In the genomic region with DNA sequence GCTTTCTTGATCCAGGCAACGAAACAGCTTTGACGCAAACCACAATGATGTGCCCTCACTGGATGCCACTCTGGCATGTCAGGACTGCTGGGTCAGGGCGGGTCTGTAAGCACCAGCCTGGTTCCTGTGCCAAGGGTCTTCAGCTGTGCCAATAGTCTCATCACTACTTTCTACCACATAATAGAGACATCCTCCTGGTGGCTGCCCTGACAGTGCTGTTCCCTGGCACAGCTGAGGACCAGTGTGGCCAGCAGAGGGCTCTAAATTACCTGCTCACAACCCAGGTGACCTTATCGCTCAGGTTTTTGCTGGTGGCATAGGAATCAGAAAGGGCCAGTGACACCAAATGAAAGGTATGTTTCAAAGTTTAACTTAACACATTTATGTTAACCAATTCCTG, we compare ENCODE assay signal across 9 mouse cellular contexts. TPM values are rescaled to one million over a fixed set of nuclear protein-coding genes. Genes with fewer than 3 reads are reported as not detected.
DNase-seq lines count a peak whose midpoint lies in the region; ATAC-seq and TF ChIP-seq lines count a peak whose summit lies in the region.
"Had no signal": no experiment of that assay in that cellular context is flagged by ENCODE, and none has a peak within 500 bp of the region (broad histone marks: within the 10 kb centered on the region; RNA-seq: fewer than 3 reads in every experiment).

No protein-coding gene starts in this region.

- dilution Hi-C loops in CH12.LX (cut with MboI; ENCODE audit: extremely low pct_ligation_motif_present, extremely low pct_unique_long_range_greater_than_20kb, low sequenced_read_pairs): no loop called here

- TF ChIP-seq EP300 in CH12.LX (IDR thresholded peaks at IDR 0.05; ENCODE audit: low read length): no peak

- peak; percentile 61 for TF ChIP-seq RAD21 in CH12.LX (IDR thresholded peaks at IDR 0.05; ENCODE audit: low read depth, low read length)

- in situ Hi-C loops in CH12.LX (cut with MboI; ENCODE audit: low pct_ligation_motif_present, low pct_unique_long_range_greater_than_20kb, low sequenced_read_pairs): no loop called here

- DNase-seq in embryonic facial prominence, embryonic 14.5 days (ENCODE audit: low spot score): peak; percentile 6
- no peak for DNase-seq in embryonic facial prominence, embryonic 10.5 days (ENCODE audit: low spot score)
- peak; percentile 17 for DNase-seq in CH12.LX (ENCODE audit: extremely low read depth)
- DNase-seq in induced T-regulatory cell, adult 2 months (ENCODE audit: low read depth): peak; percentile 61
- peak; percentile 67 for DNase-seq in lung, postnatal 36 days
- DNase-seq in right cerebral cortex, postnatal 25 days: no peak
- no peak for DNase-seq in midbrain, embryonic 11.5 days (ENCODE audit: low spot score, missing footprints)

- no peak overlapping the region for H3K4me2 ChIP-seq in embryonic facial prominence, embryonic 14.5 days (ENCODE audit: low read depth, low read length)
- H3K4me2 ChIP-seq in CH12.LX (ENCODE audit: insufficient read depth, low read depth, poor library complexity, severe bottlenecking): no peak overlapping the region
- H3K4me2 ChIP-seq in midbrain, embryonic 11.5 days: no peak overlapping the region
- H3K4me2 ChIP-seq: heart, embryonic 15.5 days had no signal

- H3K36me3 ChIP-seq in embryonic facial prominence, embryonic 14.5 days (ENCODE audit: control insufficient read depth, insufficient read depth, low read length): no peaks in the 10 kb centered on the region
- no peaks in the 10 kb centered on the region for H3K36me3 ChIP-seq in embryonic facial prominence, embryonic 10.5 days (replicated peaks)
- no peaks in the 10 kb centered on the region for H3K36me3 ChIP-seq in CH12.LX (replicated peaks in 1 of 2; ENCODE audit: control insufficient read depth in 1 of 2, insufficient read depth in 1 of 2, low read length in 1 of 2)
- no peaks in the 10 kb centered on the region for H3K36me3 ChIP-seq in midbrain, embryonic 11.5 days (ENCODE audit: control insufficient read depth, insufficient read depth, low read length)
- H3K36me3 ChIP-seq: heart, embryonic 15.5 days had no signal

- no peak for TF ChIP-seq POLR2A in CH12.LX (IDR thresholded peaks at IDR 0.05; ENCODE audit: low read depth, low read length)

- no peak for ATAC-seq in embryonic facial prominence, embryonic 14.5 days (ENCODE audit: low read depth)
- no peak for ATAC-seq in megakaryocyte, adult 5-6 weeks (ENCODE audit: poor library complexity, severe bottlenecking)
- no peak for ATAC-seq in midbrain, embryonic 11.5 days (ENCODE audit: low FRiP score)

- no peaks in the 10 kb centered on the region for H3K79me2 ChIP-seq in CH12.LX (replicated peaks; ENCODE audit: control insufficient read depth, extremely low read depth, insufficient read depth, poor library complexity, severe bottlenecking)

- peak; percentile 38 to 79; a peak in 3 of 4 replicates for TF ChIP-seq CTCF in CH12.LX (conservative IDR thresholded peaks at IDR 0.05 in 1 of 2, IDR thresholded peaks at IDR 0.05 in 1 of 2; ENCODE audit: low read depth in 2 of 2, low read length in 2 of 2)

- no peak overlapping the region for H3K4me3 ChIP-seq in embryonic facial prominence, embryonic 14.5 days (ENCODE audit: low read depth, low read length)
- no peak overlapping the region for H3K4me3 ChIP-seq in embryonic facial prominence, embryonic 10.5 days
- no peak overlapping the region for H3K4me3 ChIP-seq in CH12.LX (replicated peaks in 1 of 3; ENCODE audit: low read depth in 2 of 3, low read length in 2 of 3, poor library complexity in 1 of 3)
- no peak overlapping the region for H3K4me3 ChIP-seq in midbrain, embryonic 11.5 days (ENCODE audit: low read depth, low read length)
- H3K4me3 ChIP-seq: heart, embryonic 15.5 days had no signal

- no peaks in the 10 kb centered on the region for H3K9me3 ChIP-seq in embryonic facial prominence, embryonic 14.5 days (ENCODE audit: control insufficient read depth, low read length)
- H3K9me3 ChIP-seq in embryonic facial prominence, embryonic 10.5 days: no peaks in the 10 kb centered on the region
- H3K9me3 ChIP-seq in CH12.LX (replicated peaks; ENCODE audit: low read length): no peaks in the 10 kb centered on the region
- no peaks in the 10 kb centered on the region for H3K9me3 ChIP-seq in midbrain, embryonic 11.5 days (ENCODE audit: control insufficient read depth, low read length)
- H3K9me3 ChIP-seq: heart, embryonic 15.5 days had no signal

- no peaks in the 10 kb centered on the region for H3K4me1 ChIP-seq in embryonic facial prominence, embryonic 14.5 days (ENCODE audit: control insufficient read depth, insufficient read depth, low read length)
- no peaks in the 10 kb centered on the region for H3K4me1 ChIP-seq in embryonic facial prominence, embryonic 10.5 days
- H3K4me1 ChIP-seq in CH12.LX (ENCODE audit: control insufficient read depth in 1 of 2, insufficient read depth in 2 of 2): peaks cover 0 to 6% of the 10 kb centered on the region in 2 experiments; a peak in 1 of 4 replicates
- no peaks in the 10 kb centered on the region for H3K4me1 ChIP-seq in midbrain, embryonic 11.5 days (ENCODE audit: control insufficient read depth, insufficient read depth, low read length)

- 48% methylated on average over 4 of the region's 4 CpGs for WGBS in embryonic facial prominence, embryonic 14.5 days
- WGBS in embryonic facial prominence, embryonic 10.5 days: 49% methylated on average over 4 of the region's 4 CpGs
- WGBS in midbrain, embryonic 11.5 days: 51% methylated on average over 4 of the region's 4 CpGs

- no peak overlapping the region for H3K27ac ChIP-seq in embryonic facial prominence, embryonic 14.5 days (replicated peaks; ENCODE audit: low read depth, low read length)
- H3K27ac ChIP-seq in embryonic facial prominence, embryonic 10.5 days (replicated peaks): no peak overlapping the region
- no peak overlapping the region for H3K27ac ChIP-seq in CH12.LX (ENCODE audit: insufficient read depth, low read depth)
- H3K27ac ChIP-seq in midbrain, embryonic 11.5 days (ENCODE audit: low read depth, low read length): no peak overlapping the region
- H3K27ac ChIP-seq: heart, embryonic 15.5 days had no signal

- H3K27me3 ChIP-seq in embryonic facial prominence, embryonic 14.5 days (replicated peaks; ENCODE audit: control insufficient read depth, insufficient read depth, low read length): no peaks in the 10 kb centered on the region
- H3K27me3 ChIP-seq in embryonic facial prominence, embryonic 10.5 days (replicated peaks; ENCODE audit: low read depth, poor library complexity, severe bottlenecking): peaks cover 25% of the 10 kb centered on the region
- peaks cover 15% of the 10 kb centered on the region for H3K27me3 ChIP-seq in CH12.LX (replicated peaks)
- H3K27me3 ChIP-seq in midbrain, embryonic 11.5 days (ENCODE audit: control insufficient read depth, insufficient read depth, low read length): no peaks in the 10 kb centered on the region

- no peak overlapping the region for H3K9ac ChIP-seq in embryonic facial prominence, embryonic 14.5 days (ENCODE audit: low read depth, low read length)
- H3K9ac ChIP-seq in CH12.LX (ENCODE audit: insufficient read depth, low read depth): no peak overlapping the region
- no peak overlapping the region for H3K9ac ChIP-seq in midbrain, embryonic 11.5 days (ENCODE audit: low read length)
- H3K9ac ChIP-seq: heart, embryonic 15.5 days had no signal

RNA-seq across cellular contexts. Expression of a gene that starts 1.2 kb away (rescaled TPM):
- polyA plus RNA-seq in embryonic facial prominence, embryonic 14.5 days (2014; fragmentation: Nextera tagmentation; extraction: Ambion mirVana): 40.6 and 43.3 TPM in 2 replicates
- 26.4 and 28.6 TPM in 2 replicates for polyA plus RNA-seq in embryonic facial prominence, embryonic 10.5 days (2016; fragmentation: Nextera tagmentation; extraction: Ambion mirVana)
- 28.1 and 31.0 TPM in 2 replicates for total RNA-seq in CH12.LX (2012; rRNA removed)
- 27.3 and 28.1 TPM in 2 replicates for total RNA-seq in CH12.LX (2014; rRNA removed)
- polyA plus RNA-seq in CH12.LX (2012; ENCODE audit: insufficient read length, low read depth): 18.1 and 18.9 TPM in 2 replicates
- total RNA-seq in megakaryocyte, adult 5-6 weeks (2015): 29.5 and 46.1 TPM in 2 replicates
- 22.8 and 25.0 TPM in 2 replicates for total RNA-seq in megakaryocyte, adult 5-6 weeks (2017)
- polyA plus RNA-seq in midbrain, embryonic 11.5 days (2014; fragmentation: Nextera tagmentation; extraction: Ambion mirVana): 28.2 and 31.0 TPM in 2 replicates

RNA-seq across cellular contexts. Expression of a gene that starts 9.0 kb away (rescaled TPM):
- 16.2 and 20.0 TPM in 2 replicates for polyA plus RNA-seq in embryonic facial prominence, embryonic 14.5 days (2014; fragmentation: Nextera tagmentation; extraction: Ambion mirVana)
- polyA plus RNA-seq in embryonic facial prominence, embryonic 10.5 days (2016; fragmentation: Nextera tagmentation; extraction: Ambion mirVana): 16.7 and 17.4 TPM in 2 replicates
- total RNA-seq in CH12.LX (2012; rRNA removed): 8.0 and 8.2 TPM in 2 replicates
- 6.3 and 7.3 TPM in 2 replicates for total RNA-seq in CH12.LX (2014; rRNA removed)
- 5.2 and 5.8 TPM in 2 replicates for polyA plus RNA-seq in CH12.LX (2012; ENCODE audit: insufficient read length, low read depth)
- total RNA-seq in megakaryocyte, adult 5-6 weeks (2015): 3.7 and 4.0 TPM in 2 replicates
- 8.4 and 13.0 TPM in 2 replicates for total RNA-seq in megakaryocyte, adult 5-6 weeks (2017)
- polyA plus RNA-seq in midbrain, embryonic 11.5 days (2014; fragmentation: Nextera tagmentation; extraction: Ambion mirVana): 18.8 and 21.5 TPM in 2 replicates

RNA-seq across cellular contexts. Expression of a gene that starts 24.7 kb away (rescaled TPM):
- polyA plus RNA-seq in embryonic facial prominence, embryonic 14.5 days (2014; fragmentation: Nextera tagmentation; extraction: Ambion mirVana): 0.22 and 0.51 TPM in 2 replicates
- polyA plus RNA-seq in embryonic facial prominence, embryonic 10.5 days (2016; fragmentation: Nextera tagmentation; extraction: Ambion mirVana): 0.49 and 1.2 TPM in 2 replicates
- total RNA-seq in CH12.LX (2012; rRNA removed) (5.5 and 9.8 TPM in 2 replicates), CH12.LX (2014; rRNA removed) (5.0 and 5.4 TPM in 2 replicates)
- polyA plus RNA-seq in CH12.LX (2012; ENCODE audit: insufficient read length, low read depth): 5.1 and 6.3 TPM in 2 replicates
- total RNA-seq in megakaryocyte, adult 5-6 weeks (2015): not detected in 2 replicates
- total RNA-seq in megakaryocyte, adult 5-6 weeks (2017): not detected in 2 replicates
- 0.08 TPM in 1 of 2 replicates, not detected in the other for polyA plus RNA-seq in midbrain, embryonic 11.5 days (2014; fragmentation: Nextera tagmentation; extraction: Ambion mirVana)

RNA-seq across cellular contexts. Expression of a gene that starts 37.0 kb away (rescaled TPM):
- not detected in 2 replicates for polyA plus RNA-seq in embryonic facial prominence, embryonic 14.5 days (2014; fragmentation: Nextera tagmentation; extraction: Ambion mirVana)
- polyA plus RNA-seq in embryonic facial prominence, embryonic 10.5 days (2016; fragmentation: Nextera tagmentation; extraction: Ambion mirVana): not detected in 2 replicates
- 0.08 and 0.30 TPM in 2 replicates for total RNA-seq in CH12.LX (2012; rRNA removed)
- total RNA-seq in CH12.LX (2014; rRNA removed): 0.22 and 0.40 TPM in 2 replicates
- 0.15 and 0.23 TPM in 2 replicates for polyA plus RNA-seq in CH12.LX (2012; ENCODE audit: insufficient read length, low read depth)
- not detected in 2 replicates for total RNA-seq in megakaryocyte, adult 5-6 weeks (2015)
- 0.33 TPM in 1 of 2 replicates, not detected in the other for total RNA-seq in megakaryocyte, adult 5-6 weeks (2017)
- polyA plus RNA-seq in midbrain, embryonic 11.5 days (2014; fragmentation: Nextera tagmentation; extraction: Ambion mirVana): not detected in 2 replicates
- polyA plus RNA-seq: heart, embryonic 15.5 days had no signal

RNA-seq across cellular contexts. Expression of a gene that starts 45.0 kb away (rescaled TPM):
- polyA plus RNA-seq in embryonic facial prominence, embryonic 14.5 days (2014; fragmentation: Nextera tagmentation; extraction: Ambion mirVana): 47.5 and 48.0 TPM in 2 replicates
- polyA plus RNA-seq in embryonic facial prominence, embryonic 10.5 days (2016; fragmentation: Nextera tagmentation; extraction: Ambion mirVana): 71.8 and 81.8 TPM in 2 replicates
- total RNA-seq in CH12.LX (2012; rRNA removed): 70.9 and 86.9 TPM in 2 replicates
- total RNA-seq in CH12.LX (2014; rRNA removed): 74.3 and 89.1 TPM in 2 replicates
- 109 and 124 TPM in 2 replicates for polyA plus RNA-seq in CH12.LX (2012; ENCODE audit: insufficient read length, low read depth)
- 74.4 and 76.3 TPM in 2 replicates for total RNA-seq in megakaryocyte, adult 5-6 weeks (2015)
- total RNA-seq in megakaryocyte, adult 5-6 weeks (2017): 39.8 and 43.2 TPM in 2 replicates
- polyA plus RNA-seq in midbrain, embryonic 11.5 days (2014; fragmentation: Nextera tagmentation; extraction: Ambion mirVana): 70.4 and 73.8 TPM in 2 replicates

Comparison
In these comparisons a context has a peak if more than half of its experiments do, and no peak if none do; other contexts are left out.
1. DNase-seq: peak in embryonic facial prominence, embryonic 14.5 days (single experiment), CH12.LX (single experiment), induced T-regulatory cell, adult 2 months (single experiment) and lung, postnatal 36 days (single experiment); none in embryonic facial prominence, embryonic 10.5 days (single experiment), right cerebral cortex, postnatal 25 days (single experiment) and midbrain, embryonic 11.5 days (single experiment).